In the genomic region with DNA sequence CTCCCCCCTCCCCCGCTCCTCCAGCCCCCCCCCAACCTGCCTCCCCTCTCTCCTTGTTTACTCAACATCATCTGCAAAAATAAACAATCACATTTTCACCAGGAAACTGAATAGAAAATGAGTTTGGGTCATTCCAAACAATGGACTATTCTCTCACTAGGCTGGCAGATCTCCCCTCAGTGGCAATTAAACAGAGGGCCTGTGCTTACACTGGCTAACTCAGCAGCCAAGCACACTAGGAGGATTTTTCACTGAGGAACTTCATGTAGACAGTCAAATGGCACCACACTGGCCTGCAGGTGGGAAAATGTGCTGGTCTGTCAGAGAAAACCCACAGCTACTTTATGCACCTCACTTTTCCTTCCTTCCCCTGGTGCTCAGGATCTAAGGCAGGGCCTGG, we compare ENCODE assay signal across 16 mouse cellular contexts. TPM values are rescaled to one million over a fixed set of nuclear protein-coding genes. Genes with fewer than 3 reads are reported as not detected.
DNase-seq lines count a peak whose midpoint lies in the region; ATAC-seq and TF ChIP-seq lines count a peak whose summit lies in the region.
"Had no signal": no experiment of that assay in that cellular context is flagged by ENCODE, and none has a peak within 500 bp of the region (broad histone marks: within the 10 kb centered on the region; RNA-seq: fewer than 3 reads in every experiment).

No protein-coding gene starts in this region.

- H3K4me1 ChIP-seq in kidney, embryonic 15.5 days: peaks cover 8% of the 10 kb centered on the region; the same call in 1 of the 2 replicates
- H3K4me1 ChIP-seq in lung, embryonic 15.5 days: 0 out of 2 replicates have a peak, but pooled peaks cover 4% of the 10 kb centered on the region
- peaks cover 19% of the 10 kb centered on the region for H3K4me1 ChIP-seq in spleen, adult 2 months (ENCODE audit: control insufficient read depth, insufficient read depth, insufficient read length)
- peaks cover 8% of the 10 kb centered on the region; the same call in 1 of the 2 replicates for H3K4me1 ChIP-seq in hindbrain, embryonic 12.5 days
- H3K4me1 ChIP-seq: forebrain, embryonic 15.5 days; intestine, embryonic 15.5 days had no signal

- no peak for DNase-seq in kidney, adult 9 months
- no peak for DNase-seq in lung, postnatal 4 days
- DNase-seq in spleen, adult 2 months (ENCODE audit: low read depth in 1 of 2, low spot score in 2 of 2): no peak
- DNase-seq in spleen, adult 18-20 months: no peak
- no peak for DNase-seq in ovary, postnatal 10 days (ENCODE audit: low spot score)
- DNase-seq: cerebellum, adult 9-11 months; gastrocnemius, adult 2 months; heart, adult 2 months; kidney, postnatal 14 days had no signal

- no peak overlapping the region for H3K4me2 ChIP-seq in kidney, embryonic 15.5 days
- no peak overlapping the region for H3K4me2 ChIP-seq in lung, embryonic 15.5 days
- H3K4me2 ChIP-seq in hindbrain, embryonic 12.5 days (replicated peaks): no peak overlapping the region
- H3K4me2 ChIP-seq: forebrain, embryonic 15.5 days; intestine, embryonic 15.5 days; liver, embryonic 12.5 days; neural tube, embryonic 15.5 days had no signal

- H3K27me3 ChIP-seq in kidney, embryonic 15.5 days: no peaks in the 10 kb centered on the region
- no peaks in the 10 kb centered on the region for H3K27me3 ChIP-seq in lung, embryonic 15.5 days
- H3K27me3 ChIP-seq in spleen, adult 2 months (ENCODE audit: control insufficient read depth, insufficient read depth, low read length): no peaks in the 10 kb centered on the region
- no peaks in the 10 kb centered on the region for H3K27me3 ChIP-seq in hindbrain, embryonic 12.5 days
- H3K27me3 ChIP-seq: forebrain, embryonic 15.5 days; intestine, embryonic 15.5 days; liver, embryonic 12.5 days; neural tube, embryonic 15.5 days had no signal

- TF ChIP-seq CTCF in spleen, adult 2 months (IDR thresholded peaks at IDR 0.05; ENCODE audit: extremely low read depth, insufficient read depth, insufficient read length, insufficient replicate concordance): no peak

- WGBS in kidney, embryonic 15.5 days: 82% methylated on average over 1 of the region's 1 CpGs
- 0% methylated on average over 1 of the region's 1 CpGs for WGBS in lung, embryonic 15.5 days
- 75% methylated on average over 1 of the region's 1 CpGs for whole genome bisulfite sequencing in spleen, adult 2 months
- WGBS in hindbrain, embryonic 12.5 days: 55% methylated on average over 1 of the region's 1 CpGs

- H3K4me3 ChIP-seq in kidney, embryonic 15.5 days (replicated peaks): no peak overlapping the region
- no peak overlapping the region for H3K4me3 ChIP-seq in lung, embryonic 15.5 days
- peak overlapping the region; percentile 54 for H3K4me3 ChIP-seq in spleen, adult 2 months (ENCODE audit: extremely low read depth, insufficient read depth, insufficient read length)
- no peak overlapping the region for H3K4me3 ChIP-seq in hindbrain, embryonic 12.5 days
- H3K4me3 ChIP-seq: forebrain, embryonic 15.5 days; gastrocnemius, adult 2 months; heart, adult 2 months; intestine, embryonic 15.5 days; liver, embryonic 12.5 days; neural tube, embryonic 15.5 days had no signal

- H3K9ac ChIP-seq in kidney, embryonic 15.5 days: no peak overlapping the region
- H3K9ac ChIP-seq in lung, embryonic 15.5 days: no peak overlapping the region
- no peak overlapping the region for H3K9ac ChIP-seq in hindbrain, embryonic 12.5 days
- H3K9ac ChIP-seq: forebrain, embryonic 15.5 days; intestine, embryonic 15.5 days; liver, embryonic 12.5 days; neural tube, embryonic 15.5 days had no signal

- no peak for TF ChIP-seq POLR2A in spleen, adult 2 months (IDR thresholded peaks at IDR 0.05; ENCODE audit: low read depth, low read length)

- H3K9me3 ChIP-seq in kidney, embryonic 15.5 days (replicated peaks): no peaks in the 10 kb centered on the region
- no peaks in the 10 kb centered on the region for H3K9me3 ChIP-seq in lung, embryonic 15.5 days
- no peaks in the 10 kb centered on the region for H3K9me3 ChIP-seq in hindbrain, embryonic 12.5 days (replicated peaks)
- H3K9me3 ChIP-seq: forebrain, embryonic 15.5 days; intestine, embryonic 15.5 days; liver, embryonic 12.5 days; neural tube, embryonic 15.5 days had no signal

- no peaks in the 10 kb centered on the region for H3K36me3 ChIP-seq in kidney, embryonic 15.5 days
- no peaks in the 10 kb centered on the region for H3K36me3 ChIP-seq in lung, embryonic 15.5 days
- 0 out of 2 replicates have a peak, but pooled peaks cover 2% of the 10 kb centered on the region for H3K36me3 ChIP-seq in spleen, adult 2 months (ENCODE audit: control insufficient read depth, insufficient read depth, low read length)
- no peaks in the 10 kb centered on the region for H3K36me3 ChIP-seq in hindbrain, embryonic 12.5 days
- H3K36me3 ChIP-seq: forebrain, embryonic 15.5 days; intestine, embryonic 15.5 days; liver, embryonic 12.5 days; neural tube, embryonic 15.5 days had no signal

- H3K27ac ChIP-seq in kidney, embryonic 15.5 days: 0 out of 2 replicates have a peak overlapping the region, but pooled peaks have one; percentile 15
- H3K27ac ChIP-seq in lung, embryonic 15.5 days: peak overlapping the region; percentile 53
- peak overlapping the region; percentile 91 for H3K27ac ChIP-seq in spleen, adult 2 months (ENCODE audit: insufficient read depth, low read length)
- H3K27ac ChIP-seq in hindbrain, embryonic 12.5 days: no peak overlapping the region
- H3K27ac ChIP-seq: forebrain, embryonic 15.5 days; heart, adult 2 months; intestine, embryonic 15.5 days; liver, embryonic 12.5 days; neural tube, embryonic 15.5 days had no signal

- ATAC-seq in kidney, embryonic 15.5 days (replicated peaks; ENCODE audit: low FRiP score): 0 out of 2 replicates have a peak, but pooled peaks have one; percentile 12
- no peak for ATAC-seq in lung, embryonic 15.5 days (ENCODE audit: borderline replicate concordance, extremely low read depth, low FRiP score, low TSS enrichment)
- no peak for ATAC-seq in hindbrain, embryonic 12.5 days (ENCODE audit: low FRiP score)
- ATAC-seq: forebrain, embryonic 15.5 days; liver, embryonic 12.5 days had no signal

RNA-seq across cellular contexts. Expression of a gene that starts 23.3 kb away (rescaled TPM):
- polyA plus RNA-seq in kidney, embryonic 15.5 days (2015; fragmentation: Nextera tagmentation; extraction: Ambion mirVana): 61.9 and 62.2 TPM in 2 replicates
- polyA plus RNA-seq in lung, embryonic 15.5 days (2015; fragmentation: Nextera tagmentation; extraction: Ambion mirVana): 66.7 and 70.2 TPM in 2 replicates
- 3.8 and 4.3 TPM in 2 replicates for polyA plus RNA-seq in spleen, adult 2 months (2012; rRNA removed)
- polyA plus RNA-seq in hindbrain, embryonic 12.5 days (2016; fragmentation: Nextera tagmentation; extraction: Ambion mirVana): 51.4 and 58.7 TPM in 2 replicates

RNA-seq across cellular contexts. Expression of a gene that starts 23.5 kb away (rescaled TPM):
- 29.1 and 34.7 TPM in 2 replicates for polyA plus RNA-seq in kidney, embryonic 15.5 days (2015; fragmentation: Nextera tagmentation; extraction: Ambion mirVana)
- polyA plus RNA-seq in lung, embryonic 15.5 days (2015; fragmentation: Nextera tagmentation; extraction: Ambion mirVana): 35.7 and 37.9 TPM in 2 replicates
- 12.4 and 18.5 TPM in 2 replicates for polyA plus RNA-seq in spleen, adult 2 months (2012; rRNA removed)
- polyA plus RNA-seq in hindbrain, embryonic 12.5 days (2016; fragmentation: Nextera tagmentation; extraction: Ambion mirVana): 44.0 and 46.5 TPM in 2 replicates
